Mouse (Mus musculus) thymus, postnatal 0 days (tissue): ENCODE measurements around the gene Nap1l1. TPM values are rescaled to one million over a fixed set of nuclear protein-coding genes. Genes with fewer than 3 reads are reported as not detected.
"Not testable (repeated sequence)": the region's sequence is repeated elsewhere in the genome, so short reads cannot be mapped to it uniquely, and the experiment has no call there.

Experiments used
- DNase-seq: peaks from one replicate; pipeline ENCODE4 v3.0.0-alpha.2; 2015; ENCODE audit warnings: low spot score
- polyA plus RNA-seq: library from polyadenylated mRNA; unstranded; fragments of >200 nt; fragmentation: Nextera tagmentation; extraction: Ambion mirVana; gene quantifications from 2 replicates; pipeline ENCODE4 v1.2.1, GENCODE M21; 2015

The Nap1l1 gene
- polyA plus RNA-seq, result 222 and 227 TPM in 2 replicates

DNA sequence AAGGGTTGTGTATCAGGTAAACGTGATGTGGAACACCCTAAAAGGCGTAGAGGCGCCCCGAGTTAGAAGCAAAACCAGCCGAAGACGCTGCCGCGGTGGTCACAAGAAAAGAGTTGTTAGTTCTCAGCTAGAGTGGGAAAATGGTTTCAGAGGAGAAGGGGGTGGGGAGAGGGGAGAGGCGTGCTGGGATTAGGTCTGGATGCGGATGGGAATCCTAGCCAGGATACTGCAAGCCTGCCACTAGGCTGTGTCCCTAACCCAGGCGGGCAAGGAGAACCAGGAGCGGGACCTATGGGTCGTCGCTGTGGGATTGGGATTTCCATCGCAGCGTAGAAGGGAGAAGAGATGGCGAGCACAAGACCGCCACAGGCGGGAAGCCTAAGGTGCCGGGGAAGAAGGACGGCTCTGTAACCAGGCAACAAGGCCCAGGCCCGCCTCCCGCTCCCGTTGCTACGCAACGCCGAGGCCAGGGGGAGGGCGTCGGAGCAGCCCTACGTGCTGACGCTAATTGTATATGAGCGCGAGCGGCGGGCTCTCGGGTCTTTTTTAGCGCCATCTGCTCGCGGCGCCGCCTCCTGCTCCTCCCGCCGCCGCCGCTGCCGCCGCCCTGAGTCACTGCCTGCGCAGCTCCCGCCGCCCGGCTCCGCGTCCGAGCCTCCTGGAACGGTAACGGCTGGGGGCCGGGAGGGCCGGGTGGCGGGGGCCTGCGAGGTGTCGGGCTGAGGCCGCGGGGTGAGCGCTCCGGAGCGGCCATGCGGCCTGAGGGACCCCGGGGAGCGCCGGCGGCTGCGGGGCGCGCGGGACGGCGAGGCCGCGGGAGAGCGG lies at the start of gene Nap1l1:
Gene Nap1l1 (plus strand): TSS at position 538 of the 825 bp plus-strand sequence.
- DNase-seq, result peak; percentile 98

DNA sequence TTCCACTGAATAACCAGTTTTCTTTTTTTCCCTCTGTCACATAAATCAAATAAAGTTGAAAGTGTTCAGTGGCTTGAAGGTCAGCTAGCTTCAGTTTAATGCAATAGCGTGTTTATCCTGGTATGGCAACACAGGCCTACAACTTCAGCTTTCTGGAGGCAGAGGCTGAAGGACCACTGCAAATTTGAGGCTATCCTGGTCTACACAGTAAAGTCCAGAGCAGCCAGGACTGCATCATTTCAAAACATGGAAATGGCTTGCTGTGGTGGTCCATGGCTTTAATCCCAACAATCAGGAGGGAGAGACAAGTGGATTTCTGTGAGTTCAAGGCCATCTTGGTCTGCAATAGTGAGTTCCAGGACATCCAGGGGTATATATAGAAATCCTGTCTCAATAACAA lies 46.5 kb upstream of the Nap1l1 start:
- no peak for DNase-seq

DNA sequence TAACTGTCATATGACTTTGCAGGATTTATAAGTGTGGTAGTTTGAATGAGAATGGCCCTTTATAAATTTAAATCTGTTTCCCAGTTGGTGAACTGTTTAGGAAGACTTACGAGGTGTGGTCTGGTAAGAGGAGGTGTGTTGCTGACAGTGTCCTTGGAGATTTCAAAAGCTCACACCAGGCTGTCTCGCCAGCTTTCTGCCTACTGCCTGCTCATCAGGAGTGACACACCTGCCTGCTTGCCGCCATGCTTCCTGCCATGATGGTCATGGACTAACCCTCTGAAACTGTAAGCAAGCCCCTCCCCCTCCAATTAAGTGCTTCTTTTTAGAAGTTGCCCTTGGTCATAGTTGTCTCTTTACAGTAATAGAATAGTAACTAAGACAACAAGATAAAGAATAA lies 39.5 kb upstream of the Nap1l1 start:
- no peak for DNase-seq

DNA sequence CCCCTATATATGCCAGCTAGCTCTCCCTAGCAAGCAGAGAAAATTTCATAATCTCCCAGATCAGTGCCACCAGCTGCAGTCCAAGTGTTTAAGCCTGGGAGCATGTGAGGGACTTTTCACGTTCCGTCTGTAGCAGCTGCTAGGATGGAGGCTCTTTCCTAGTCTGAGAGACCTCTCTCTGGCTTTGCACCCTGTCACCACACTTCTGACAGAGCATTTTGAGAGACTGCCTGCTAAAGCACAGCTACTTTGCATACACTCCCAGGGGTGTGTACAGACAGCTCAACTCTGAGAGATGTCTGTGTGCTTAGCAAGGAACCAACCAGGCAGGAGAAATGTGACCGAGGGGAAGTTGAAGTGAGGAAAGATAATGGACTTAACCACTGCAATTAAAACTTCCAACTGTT lies 32.0 kb upstream of the Nap1l1 start:
- DNase-seq, result no peak

DNA sequence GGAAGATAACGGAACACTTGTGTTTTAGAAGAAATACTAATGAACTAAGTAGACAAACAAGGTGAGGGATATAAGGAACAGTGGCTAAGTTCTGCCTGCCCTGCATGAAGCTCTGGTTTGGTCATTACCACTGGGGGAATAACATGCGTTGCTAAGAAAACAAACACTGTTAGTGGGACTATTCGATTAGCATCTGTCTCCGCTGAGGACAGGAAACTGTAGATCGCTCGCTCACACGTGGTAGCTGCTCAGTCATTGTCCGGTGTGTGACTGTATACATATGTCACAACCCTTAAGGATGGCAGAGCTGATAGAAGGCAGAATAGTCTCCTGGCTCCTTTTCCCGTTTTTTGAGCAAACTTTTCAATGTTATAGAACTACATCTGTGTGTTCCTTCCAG lies 28.8 kb upstream of the Nap1l1 start:
- no peak for DNase-seq

DNA sequence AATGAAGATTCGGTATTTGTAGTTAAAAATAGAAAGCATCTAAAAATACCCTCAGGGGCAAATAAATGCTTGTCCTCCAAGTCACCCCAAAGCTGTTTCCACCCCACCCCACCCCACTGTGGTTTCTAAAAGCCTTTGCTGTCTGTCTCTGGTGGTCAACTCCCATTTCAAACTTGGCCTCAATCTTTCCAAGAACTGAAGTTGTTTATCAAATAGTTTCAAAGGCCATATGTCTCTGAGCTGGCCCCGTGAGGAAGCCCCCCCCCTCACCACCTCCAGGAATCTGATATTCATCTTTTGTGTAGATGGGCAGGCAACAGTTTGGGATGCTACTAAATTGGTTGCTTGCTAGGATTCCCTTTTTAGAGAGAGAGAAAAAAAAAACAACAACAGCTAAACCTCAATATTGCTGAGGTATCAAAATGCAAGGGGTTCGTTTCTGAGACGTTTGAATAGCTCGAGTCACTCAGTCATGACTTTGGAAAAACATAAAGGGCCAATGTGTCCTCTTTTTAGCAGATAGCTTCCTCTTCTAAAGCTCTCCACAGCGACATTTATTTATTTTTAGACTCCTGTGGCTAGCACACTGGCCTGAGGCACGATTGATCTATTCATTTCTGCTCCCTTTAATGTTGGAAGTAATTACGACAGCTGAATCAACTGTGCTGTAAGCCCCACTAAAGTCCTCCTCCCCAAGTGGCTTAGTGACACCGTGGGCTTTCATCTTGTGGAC lies 26.9 kb upstream of the Nap1l1 start:
- no peak for DNase-seq

DNA sequence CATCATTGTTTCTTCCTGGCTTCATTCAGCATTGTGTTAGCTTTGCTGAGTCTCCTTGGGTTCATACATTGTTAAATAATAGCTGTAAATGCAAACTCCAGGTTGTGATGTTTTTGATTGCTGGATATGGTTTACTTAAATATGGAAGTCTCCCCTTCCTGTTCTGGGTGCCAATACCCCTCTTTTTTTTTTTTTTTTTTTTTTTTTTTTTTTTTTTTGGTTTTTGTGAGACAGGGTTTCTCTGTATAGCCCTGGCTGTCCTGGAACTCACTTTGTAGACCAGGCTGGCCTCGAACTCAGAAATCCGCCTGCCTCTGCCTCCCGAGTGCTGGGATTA lies 26.4 kb upstream of the Nap1l1 start:
- DNase-seq, result not testable (repeated sequence)

DNA sequence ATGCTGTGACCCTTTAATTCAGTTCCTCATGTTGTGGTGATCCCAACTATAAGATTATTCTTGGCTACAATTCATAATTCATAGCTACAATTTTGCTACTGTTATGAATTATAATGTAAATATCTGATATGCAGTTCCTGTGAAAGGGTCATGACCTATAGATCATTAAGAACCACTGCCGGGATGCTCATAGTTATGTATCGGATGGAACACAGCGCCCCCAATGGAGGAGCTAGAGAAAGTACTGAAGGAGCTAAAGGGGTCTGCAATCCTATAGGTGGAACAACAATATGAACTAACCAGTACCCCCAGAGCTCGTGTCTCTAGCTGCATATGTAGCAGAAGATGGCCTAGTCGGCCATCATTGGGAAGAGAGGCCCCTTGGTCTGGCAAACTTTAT lies 23.4 kb upstream of the Nap1l1 start:
- DNase-seq, result peak; percentile 16

DNA sequence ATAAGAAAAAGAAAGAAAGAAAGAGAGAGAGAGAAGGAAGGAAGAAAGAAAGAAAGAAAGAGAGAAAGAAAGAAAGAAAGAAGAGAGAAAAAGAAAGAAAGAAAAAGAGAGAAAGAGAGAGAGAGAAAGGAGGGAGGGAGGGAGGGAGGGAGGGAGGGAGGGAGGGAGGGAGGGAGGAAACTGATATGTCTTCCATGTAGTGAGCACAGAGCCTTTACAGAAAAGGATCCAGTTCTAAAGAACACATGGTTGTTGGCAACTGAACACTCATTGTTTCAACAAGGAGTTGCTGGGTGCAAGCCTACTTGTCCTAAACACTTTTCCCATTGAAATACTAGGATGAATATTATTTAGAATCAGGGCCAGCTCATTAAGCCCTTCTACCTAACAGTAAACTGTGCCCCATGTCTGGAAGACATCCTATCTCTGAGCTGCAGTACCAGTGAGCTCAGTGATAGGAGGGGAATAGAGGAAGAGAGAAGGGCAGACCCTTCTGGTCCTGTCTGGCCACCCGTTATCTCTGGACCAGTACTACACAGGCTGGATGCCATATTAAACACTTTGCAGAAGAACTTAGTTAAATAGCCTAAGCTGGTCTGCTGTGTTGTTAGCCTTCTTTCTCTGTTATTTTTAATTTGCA lies 21.2 kb upstream of the Nap1l1 start:
- DNase-seq, result no peak

DNA sequence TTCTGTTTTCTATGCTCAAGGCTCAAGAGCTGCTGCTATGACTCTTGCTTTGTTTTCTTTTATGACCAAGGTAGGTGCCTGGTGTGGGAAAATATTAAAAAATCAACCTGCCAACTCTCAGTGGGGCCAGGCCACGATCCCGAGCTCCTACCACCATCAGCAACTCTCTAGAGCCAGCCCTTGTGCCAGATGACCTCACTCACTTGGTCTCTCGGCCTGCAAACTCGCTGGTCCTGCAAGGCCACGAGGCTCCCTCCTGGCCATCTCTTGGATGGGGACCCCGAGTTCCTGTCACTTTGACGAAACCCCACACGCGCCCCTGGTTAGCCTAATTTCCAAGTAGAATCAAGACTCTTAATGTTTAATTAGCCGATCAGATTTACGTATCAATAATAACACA lies 20.6 kb upstream of the Nap1l1 start:
- no peak for DNase-seq

DNA sequence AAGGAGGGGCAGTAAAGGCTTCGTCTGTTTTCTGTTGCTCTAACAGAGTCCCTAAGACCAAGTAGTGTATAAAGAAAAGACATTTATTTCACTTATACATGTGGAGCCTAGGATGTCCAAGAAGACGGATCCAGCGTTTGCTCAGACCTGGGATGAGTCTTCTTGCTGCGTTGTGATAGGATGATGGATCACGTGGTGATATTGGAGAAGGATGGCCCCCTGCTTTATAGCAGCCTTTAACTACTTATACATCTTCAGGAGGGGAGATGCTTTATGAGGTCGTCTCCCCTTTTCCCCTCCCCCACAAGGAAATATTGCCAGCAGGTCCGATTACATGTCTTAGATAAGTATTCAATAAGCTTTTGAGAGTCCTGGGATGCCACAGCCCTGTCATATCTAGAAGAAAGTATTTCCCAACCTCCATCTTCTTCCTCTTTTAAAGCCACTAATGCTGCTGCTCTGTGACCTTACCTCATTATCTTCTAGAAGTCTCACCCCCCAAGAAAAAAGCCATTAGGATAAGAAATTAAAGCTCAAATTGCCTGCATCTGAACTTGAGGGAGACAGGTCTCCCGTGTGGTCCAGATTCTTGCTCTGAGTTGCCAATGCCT lies 18.2 kb upstream of the Nap1l1 start:
- no peak for DNase-seq

DNA sequence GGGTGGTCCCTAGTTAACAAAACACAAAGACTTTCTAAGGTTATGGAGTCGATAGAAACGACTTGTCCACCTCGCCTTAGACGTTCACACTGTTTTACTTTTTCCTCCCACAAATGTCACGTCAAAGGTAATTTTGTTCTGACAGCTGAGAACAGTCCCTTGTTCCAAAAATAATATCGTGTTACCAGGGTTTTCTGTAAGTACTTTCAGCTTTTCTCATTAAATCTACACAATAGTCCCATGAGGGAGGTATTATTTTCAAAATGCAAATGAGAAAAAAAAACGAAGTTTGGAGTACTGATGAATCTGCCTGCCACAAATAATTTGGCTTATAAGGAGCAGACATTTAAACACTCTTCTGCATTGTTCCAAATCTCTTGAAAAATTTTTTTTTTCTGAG lies 14.9 kb upstream of the Nap1l1 start:
- no peak for DNase-seq

DNA sequence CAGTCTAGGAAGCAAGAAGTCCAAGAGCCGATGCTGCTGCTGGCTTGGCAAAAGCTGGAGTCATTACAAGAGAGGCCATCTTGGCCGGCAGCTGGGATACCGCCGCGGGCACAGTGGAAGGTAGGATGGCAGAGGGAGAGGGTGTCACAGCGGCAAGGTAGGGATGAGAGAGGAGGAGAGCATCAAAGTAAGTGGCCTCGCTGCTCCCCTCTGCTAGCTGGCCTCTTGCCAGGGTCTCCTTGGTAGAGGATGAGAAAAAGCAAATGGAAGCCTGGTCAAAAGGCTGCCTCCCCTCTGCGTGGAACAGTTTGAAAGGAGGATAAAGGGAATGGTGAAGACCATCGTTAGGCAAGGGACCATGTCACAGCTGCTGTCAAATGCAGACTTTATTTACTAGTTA lies 14.0 kb upstream of the Nap1l1 start:
- no peak for DNase-seq

DNA sequence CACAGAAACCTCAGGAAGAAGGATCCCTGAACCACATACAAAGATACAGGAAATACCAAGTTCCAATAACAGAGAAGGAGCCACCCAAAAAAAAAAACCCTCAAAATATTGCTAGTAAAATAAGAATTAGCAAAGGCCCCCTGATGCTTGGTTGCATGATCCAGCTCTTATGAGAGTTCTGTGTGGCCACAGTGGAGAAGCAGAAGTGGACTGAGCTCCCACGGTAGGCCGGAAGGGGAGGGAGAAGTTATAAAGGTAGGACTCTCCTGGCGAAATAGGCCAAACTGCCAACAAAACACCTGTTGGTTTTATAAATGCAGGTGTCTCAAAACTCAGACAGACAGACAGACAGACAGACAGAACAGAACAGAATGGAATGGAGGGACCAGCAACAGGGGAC lies 13.1 kb upstream of the Nap1l1 start:
- no peak for DNase-seq

DNA sequence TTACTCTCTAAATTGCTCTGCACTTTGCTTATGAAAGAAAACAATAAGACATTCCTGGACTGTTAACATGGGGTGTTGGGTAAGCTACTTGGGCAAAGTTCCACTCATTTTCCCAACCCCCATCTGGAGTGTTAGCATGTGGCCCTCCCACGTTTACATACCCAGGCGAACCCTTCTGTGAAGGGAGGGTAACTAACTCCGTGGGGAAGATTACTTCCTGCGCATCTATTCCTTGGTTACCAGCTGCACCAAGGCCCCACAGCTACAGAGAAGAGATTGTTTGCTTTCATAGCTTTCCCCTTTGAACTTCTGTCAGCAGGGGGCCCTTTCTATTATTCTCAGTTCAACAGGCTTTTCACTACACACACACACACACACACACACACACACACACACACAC lies 12.6 kb upstream of the Nap1l1 start:
- DNase-seq, result peak; percentile 24

DNA sequence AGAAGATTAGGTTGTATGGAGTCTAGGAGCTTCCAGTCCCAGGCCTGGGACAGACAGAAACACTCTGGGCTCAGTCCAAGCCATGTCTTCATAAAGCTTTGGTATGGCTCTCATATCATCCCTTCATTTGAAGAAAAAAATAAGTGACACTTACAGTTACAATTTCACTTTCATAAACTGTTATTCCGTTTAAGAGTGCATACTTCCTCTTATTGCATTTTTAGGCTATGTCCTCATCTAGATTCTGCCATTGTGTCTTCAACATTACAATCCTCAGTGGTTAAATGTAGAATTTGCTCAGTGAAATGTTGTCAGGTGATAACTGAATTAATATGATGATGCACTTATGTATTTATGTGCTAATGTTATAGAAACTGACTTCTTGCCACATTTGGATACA lies 8.2 kb upstream of the Nap1l1 start:
- no peak for DNase-seq

DNA sequence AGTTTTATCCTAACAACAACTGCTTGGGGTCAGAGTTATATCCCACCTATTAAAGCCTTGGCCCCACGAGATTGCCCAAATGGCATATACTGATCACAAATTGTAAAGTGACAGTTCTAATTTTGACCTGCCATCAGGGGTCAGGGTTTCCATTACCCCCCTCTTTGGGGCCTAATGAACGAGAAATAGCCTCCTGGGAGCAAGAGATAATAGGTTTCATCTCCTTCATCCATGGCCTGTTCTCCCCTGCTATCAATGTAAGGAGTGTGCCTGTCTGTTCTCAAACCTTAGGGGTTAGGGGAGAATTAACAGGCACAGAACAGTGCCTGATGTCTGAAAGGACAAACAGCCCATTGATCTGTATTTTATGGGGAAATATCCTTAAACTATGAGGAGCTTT lies 7.6 kb upstream of the Nap1l1 start:
- no peak for DNase-seq

DNA sequence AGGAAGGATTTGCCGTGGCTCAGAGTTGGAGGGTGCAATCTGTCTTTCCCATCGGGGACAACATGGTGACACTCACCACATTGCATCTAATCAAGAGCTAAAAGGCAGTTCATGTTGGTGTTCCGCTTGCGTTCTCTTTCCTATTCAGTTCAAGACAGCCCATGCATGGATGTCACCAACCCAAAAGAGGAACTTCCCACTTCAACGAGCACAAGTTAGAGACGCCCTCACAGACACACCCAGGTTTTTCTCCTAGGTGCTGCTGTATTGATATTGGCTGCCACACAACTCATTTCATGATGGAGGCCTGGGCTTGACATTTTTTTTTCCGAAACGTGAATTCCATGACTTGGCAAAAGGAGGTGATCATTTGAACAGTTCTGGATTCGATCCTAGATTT lies 1.9 kb upstream of the Nap1l1 start:
- no peak for DNase-seq

DNA sequence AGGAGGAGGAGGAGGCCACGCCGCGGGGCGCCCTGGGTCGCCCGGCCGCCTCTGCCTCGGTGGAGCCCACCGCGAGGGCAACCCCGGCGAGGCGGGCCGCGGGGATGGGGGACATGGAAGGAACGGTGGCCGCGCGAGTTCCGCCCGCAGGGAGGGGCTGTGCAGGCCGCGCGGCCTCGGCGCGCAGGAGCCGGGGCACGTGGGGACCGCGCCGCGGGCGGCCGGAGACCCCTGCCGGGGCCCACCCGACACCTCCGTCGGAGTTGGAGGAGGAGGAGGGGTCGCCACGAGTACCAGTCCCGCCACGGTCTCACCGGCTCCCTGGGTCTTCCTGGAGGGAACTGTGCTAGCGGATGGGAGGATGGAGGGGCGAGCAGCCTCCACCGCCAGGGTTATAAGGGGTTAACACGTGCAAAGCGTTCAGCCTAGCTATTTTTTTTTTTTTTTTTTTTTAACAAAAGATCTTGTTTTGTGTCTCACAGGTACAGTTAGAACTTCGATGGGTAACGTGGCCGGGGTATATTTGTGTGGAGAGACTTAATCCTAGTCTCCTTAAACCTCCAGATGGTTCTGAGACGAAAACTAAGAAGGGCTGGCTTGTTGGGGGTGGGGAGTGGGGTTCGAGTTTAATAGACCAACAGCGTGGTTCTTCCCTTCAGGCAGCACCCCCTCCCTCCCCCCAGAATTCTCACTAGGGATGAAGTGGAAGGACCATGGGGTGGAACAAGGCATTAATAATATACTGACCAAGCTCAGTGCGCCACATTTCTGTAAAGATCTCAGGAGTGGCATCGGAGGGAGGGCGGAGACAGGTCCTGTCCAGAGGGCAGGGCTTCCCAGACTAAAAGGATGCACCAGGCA lies 718 bp downstream of the Nap1l1 start:
- peak; percentile 51 for DNase-seq

DNA sequence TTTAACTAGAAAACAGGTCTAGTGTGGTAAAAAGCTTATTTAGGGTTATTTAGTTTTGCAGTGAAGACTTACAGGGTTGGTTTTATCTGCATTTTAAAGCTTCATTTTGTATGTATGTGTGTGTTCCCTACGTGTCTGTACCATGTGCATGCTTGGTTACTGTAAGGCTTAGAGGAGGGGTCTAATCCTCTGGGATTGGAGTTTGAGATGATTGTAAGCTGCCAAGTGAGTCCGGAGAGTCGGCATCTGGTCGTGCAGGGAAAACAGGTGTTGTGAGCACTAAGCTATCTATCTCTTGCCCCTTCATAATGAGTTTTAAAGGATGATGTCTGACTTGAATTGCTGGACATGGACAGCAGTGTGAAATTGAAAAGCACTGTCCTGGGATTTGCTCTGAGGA lies 3.3 kb downstream of the Nap1l1 start:
- no peak for DNase-seq

DNA sequence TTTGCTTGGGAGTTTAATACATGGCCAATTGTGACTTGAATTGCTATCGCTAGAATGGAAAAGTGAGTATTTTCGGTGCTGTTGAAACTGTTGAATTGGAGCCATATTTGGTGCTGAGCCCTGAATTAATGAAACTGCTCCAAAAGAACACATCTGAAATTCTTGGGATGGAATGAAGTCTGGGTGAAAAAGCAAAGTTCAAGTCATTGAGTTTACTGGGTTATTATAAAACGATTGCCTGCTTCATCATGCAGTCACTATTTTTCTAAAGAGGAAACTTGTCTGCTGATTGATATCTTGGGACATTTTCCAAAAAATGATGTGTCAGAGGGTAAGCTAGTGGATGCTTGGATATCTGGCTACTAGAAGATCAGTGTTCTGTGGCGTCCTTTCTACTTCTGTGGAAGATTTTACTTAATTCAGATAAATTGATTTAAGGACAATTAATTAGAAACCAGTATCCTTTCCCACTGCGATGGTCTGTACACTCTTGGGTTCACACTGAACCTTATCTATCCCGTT lies 4.0 kb downstream of the Nap1l1 start:
- no peak for DNase-seq
